Mouse (Mus musculus): ENCODE measurements at regions not wholly inside any gene's neighbourhood (a gene's known extent, or its start where the extent isn't known, plus 50 kb on each side); places are given as distances from the start of the nearest gene placed in this dataset.

DNA sequence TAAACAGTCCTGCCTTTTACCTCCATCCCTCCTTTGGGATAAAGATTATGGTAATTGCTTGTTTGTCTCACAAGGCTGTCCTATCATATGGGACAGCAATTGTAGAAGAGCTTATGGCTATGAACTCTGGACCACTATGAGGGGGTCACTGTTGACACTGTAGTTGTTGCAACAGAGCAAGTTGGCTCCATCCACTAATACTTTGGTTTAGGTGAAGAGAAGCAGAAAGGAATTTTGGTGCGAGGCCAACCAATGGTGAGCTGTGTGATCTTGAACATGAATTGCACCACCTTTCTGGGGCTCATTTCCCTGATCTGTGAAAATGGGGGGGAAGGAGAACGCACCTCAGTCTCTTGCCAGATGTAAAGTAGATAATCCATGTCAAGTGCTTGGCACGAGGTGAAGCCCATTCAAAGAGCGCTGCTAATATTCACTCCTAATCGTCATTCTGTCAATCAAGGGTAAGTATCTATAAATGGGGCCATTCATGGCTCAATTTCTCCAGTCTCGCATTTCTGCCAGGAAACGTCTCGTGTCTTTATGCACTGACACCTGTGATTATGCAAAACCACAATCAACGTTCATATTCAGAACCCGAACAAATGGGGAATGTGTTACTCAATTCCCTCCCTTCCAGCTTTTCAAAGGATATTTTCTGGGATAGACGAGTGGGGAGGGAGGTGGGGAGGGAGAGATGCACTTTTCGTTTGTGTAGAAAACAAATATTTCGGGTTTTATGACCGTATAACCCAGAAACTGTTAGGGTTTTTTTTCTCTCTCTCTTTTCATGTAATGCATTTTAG is 133.3 kb upstream of the Jun start:
- no peak for DNase-seq (ENCODE audit: low spot score)

DNA sequence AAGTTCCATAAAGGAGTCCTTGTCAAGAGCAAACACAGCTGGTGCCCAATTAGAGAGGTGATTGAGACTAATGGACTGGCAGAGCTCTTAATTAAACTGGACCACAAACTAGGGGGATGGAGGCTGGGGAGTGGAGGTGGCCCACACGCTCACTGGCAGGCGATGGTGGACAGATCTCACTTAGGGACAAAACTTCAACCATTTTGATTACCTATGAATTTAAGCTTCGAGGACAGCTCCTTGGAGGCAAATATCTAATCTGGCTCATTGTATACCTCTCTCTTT is 133.8 kb upstream of the Jun start:
- DNase-seq (ENCODE audit: low spot score): no peak

DNA sequence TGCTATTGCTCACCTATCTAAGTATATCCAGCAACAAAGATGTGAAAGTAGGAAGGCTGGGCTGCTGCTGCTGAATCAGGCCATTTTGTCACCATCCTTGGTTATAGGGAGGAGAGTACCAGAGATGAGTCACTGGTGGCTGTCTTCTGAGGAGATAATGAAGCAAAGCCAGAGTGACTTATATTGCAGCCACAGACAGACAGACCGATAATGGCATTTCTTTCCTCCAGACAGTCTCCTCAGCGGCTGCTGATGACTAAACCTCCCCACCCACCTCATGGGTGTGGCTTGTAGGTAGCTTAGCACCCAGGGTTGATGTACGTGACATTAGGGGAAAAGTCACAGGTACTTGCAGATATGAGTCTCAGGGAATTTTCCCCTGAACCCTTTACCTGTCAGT is 136.1 kb upstream of the Jun start:
- no peak for DNase-seq (ENCODE audit: low spot score)

DNA sequence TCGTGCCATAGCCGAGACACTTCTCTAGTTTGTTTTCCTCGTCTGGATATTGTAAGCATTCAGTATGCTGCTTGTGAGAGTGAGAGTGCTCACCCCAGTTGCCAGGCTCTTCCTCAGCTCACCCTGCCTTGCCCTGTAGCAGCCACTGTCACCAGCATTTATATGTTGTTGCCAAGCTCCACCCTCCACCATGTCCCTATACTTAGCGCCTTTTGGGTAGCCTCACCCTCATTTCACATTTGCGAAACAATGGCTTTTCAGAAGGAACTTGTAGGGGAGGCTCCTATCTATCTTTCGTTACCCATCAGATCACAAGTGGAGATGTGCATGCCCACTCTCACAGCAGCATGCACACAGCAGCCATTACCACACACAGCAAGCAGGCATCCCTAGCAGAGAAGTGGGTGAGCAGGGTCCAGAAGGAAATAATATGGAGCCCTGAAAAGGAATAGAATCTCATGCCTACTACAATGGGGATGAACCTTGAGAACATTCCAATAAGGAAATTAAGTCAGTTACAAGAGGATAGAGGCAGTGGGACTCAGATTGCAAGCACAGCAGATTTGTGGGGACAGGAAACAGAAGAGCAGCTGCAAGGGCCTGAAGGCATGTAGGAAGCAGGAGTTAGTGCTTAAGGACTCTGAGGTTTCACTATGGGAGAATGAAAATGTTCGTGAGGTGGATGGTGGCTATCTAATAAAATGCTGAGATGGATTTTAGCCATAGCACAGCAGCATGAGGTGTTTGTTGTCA is 139.8 kb upstream of the Jun start:
- no peak for DNase-seq (ENCODE audit: low spot score)

DNA sequence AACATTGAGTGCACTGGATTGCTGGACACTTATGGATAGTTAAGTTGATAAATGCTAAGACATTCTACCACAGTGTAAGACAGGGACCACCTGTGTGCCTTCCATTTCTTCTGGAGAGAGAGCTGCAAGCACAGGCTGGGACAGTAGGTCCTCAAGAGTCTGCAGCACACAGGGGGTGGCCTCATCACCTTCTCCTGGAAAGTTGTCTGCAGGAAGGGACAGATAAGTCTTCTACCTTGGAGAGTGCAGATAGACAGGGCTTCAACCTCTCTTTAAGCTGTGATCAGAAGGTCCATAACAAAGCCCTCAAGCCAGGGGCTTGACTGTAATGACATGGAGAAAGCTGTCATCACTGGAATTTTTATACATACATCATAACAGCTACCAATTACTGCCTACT is 140.5 kb upstream of the Jun start:
- DNase-seq (ENCODE audit: low spot score): no peak

DNA sequence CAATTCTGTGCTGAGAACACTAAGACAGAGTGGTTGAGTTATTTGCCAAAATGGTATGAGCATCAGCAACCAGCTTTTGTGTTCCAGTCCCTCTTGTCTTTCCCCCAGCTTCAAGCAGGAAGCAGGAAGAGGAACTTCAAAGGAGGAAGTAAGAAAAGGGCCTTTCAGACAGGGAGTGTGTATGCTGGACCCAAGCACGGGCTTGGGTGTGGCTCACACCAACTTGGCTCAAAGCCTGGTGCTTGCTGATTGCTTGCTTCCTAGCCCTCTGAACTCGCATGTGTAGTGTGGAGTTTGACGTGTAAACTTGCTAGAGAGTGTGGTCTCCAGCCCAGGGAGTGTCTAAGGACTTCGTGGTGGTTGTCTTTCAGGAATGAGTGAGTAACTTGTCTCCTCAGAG is 141.0 kb upstream of the Jun start:
- DNase-seq (ENCODE audit: low spot score): peak; percentile 89

DNA sequence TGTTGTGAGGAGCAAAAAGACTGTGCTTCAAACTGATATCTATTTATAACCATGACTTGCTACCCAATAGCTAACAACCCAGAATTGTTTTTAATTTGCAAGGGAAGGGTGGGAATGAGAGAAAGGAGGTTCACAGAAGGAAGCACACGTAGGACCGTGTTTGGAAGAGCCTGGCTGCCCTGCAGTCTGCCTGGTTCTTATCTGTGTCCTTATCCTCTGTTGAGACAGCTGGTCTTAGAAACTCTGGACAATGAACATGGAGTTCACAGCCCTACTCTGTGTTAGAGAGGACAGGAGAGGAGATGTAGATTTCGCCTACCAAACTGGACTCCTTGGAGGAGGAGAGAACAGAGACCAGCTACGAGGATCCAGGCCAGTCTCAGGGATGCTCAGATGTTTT is 141.5 kb upstream of the Jun start:
- no peak for DNase-seq (ENCODE audit: low spot score)

DNA sequence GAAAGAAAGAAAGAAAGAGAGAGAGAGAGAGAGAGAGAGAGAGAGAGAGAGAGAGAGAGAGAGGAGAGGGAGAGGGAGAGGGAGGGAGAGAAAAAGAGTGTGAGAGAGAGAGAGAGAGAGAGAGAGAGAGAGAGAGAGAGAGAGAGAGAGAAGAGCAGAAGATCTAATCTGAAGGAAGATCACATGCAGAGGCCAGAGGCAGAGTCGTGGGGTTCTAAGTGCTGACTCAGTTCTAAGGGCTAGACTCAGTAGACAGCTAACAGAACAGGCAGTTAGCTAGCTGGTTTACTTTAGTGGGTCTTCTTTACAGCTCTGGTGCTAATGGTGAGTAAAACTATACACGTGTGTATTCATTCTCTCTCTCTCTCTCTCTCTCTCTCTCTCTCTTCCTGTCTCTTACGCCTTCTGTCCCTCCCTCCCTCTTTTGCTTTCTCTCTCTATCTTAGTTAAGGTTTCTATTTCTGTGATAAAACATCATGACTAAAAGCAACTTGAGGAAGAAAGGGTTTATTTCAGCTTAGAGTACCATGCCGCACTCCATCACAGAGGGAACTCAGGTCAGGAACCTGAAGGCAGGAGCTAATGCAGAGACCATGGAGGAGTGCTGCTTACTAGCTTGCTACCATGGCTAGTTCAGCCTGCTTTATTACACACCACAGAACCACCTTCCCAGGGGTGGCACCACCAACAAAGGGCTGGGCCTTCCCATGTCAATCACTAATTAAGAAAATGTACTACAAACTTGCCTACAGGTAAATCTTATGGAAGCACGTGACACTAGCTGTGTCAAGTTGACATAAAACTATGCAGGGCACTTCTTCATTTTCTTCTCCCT is 142.8 kb upstream of the Jun start:
- no peak for DNase-seq (ENCODE audit: low spot score)

DNA sequence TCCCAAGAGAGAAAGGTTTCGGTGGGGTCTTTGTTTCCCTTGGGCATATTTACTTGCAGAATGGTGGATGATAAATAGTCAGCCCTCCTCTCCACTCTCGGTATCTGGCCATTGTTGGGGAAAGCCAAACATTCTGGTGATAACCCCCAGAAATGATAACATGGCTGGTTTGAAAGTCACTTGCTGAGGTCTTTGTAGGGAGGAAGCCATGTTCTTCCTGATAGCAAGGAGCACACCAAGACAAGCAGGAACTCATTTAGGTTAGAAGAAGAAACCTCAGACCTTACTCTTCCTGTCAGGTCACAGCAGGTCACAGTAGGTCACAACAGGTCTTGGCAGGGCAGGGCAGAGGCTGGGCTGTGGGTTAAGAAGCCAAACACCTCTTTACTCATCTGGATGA is 144.1 kb upstream of the Jun start:
- DNase-seq (ENCODE audit: low spot score): no peak

DNA sequence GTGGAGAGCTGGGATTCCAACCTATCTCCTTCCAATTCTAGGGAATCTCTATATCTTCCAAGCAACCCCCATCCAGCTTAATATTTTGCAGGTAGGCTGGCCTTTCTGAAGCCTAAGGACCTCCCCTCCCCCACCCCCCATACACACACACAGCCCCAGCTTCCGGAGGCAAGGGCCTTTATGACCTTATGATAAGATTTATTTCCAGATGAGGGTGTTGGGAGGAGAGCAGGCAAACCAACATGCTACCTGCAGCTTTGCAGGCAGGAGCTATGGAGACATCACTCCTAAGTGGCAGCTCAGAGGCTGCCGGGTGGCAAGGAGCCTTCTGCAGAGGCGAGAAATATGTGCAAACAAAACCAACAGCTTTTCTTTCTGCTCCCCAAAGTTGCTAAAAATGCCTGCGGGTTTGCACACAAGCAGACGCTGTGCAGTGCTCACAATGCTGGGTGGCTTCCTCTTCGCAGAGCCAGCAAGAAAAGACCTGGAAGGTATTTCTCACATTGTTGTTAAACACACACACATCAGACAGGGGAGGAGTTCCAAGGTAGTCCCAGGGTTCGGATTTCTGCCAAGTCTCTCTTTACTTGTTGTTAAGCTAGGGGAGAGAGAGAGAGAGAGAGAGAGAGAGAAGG is 145.2 kb upstream of the Jun start:
- DNase-seq (ENCODE audit: low spot score): no peak

DNA sequence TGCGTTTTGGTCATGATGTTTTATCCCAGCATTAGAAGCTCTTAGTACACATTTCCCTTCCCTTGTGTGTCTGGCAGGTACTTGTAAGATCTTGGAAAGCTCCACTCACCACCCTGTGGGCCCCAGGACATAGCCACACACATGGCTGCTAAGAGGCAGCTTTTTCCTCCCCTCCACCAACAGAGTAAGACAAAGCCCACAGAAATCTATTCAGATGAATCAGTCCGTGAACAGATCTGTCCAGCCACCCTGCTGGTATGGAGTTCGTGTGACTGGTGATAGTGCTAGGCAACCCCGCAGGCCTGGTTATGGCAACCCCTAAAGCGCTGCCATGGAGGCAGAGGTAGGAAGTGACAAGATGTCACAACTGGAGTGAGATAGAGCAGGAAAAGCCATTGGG is 147.4 kb upstream of the Jun start:
- no peak for DNase-seq (ENCODE audit: low spot score)

DNA sequence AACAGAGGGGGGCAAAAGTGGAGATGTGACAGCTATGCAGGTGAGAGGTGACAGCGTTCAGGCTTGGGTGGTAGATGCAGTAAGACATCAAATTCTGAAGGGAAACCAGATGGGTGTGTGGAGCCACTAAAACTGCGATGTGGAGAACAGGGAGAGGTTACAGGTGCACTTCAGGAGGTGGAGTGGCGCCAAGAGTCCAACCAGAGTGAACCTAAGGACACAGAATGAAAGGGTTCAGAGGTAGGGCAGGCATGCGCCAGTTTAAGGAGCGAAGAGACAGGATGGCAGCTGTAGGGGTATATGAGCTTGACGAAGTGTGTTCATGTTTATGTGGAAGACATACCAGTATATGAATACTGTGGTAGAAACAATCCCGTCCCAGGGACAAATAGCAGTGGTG is 148.1 kb upstream of the Jun start:
- DNase-seq (ENCODE audit: low spot score): no peak

DNA sequence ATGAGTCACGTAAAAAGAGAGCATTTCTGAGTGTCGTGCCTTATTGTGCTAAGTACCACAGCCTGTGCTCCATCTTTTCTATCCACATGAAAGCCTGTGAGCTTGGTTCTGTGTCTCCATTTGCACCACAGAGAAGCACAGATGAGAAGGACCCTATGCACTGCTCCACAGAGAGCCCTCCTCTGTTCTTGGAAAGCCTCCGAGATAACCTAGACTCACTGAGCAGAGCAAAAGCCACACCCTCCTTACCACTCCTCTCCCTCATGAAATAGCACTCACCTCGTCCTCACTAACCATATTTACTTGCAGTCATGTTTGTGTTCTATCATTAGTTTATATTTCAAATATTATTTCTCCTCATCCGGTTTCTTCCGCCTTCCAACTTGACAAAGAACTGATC is 150.5 kb upstream of the Jun start:
- DNase-seq (ENCODE audit: low spot score): no peak

DNA sequence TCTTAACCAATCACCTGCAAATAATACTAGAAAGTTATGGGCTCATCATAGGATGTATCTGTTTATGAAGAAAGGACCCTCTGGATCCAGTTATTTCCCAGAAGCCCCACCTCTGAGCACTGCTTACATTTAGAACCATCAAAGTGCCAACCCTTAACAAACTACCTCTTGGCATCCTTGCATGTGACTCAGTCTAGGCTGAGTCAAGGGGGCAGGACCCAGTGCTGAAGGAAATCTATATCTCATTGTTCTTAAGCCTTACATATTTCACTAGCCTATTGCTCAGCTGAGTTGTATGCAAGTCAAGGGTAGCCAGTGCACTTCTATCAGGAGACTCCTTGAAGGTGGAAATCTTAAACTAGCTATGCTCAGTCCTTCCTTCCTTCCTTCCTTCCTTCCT is 151.6 kb upstream of the Jun start:
- no peak for DNase-seq (ENCODE audit: low spot score)

DNA sequence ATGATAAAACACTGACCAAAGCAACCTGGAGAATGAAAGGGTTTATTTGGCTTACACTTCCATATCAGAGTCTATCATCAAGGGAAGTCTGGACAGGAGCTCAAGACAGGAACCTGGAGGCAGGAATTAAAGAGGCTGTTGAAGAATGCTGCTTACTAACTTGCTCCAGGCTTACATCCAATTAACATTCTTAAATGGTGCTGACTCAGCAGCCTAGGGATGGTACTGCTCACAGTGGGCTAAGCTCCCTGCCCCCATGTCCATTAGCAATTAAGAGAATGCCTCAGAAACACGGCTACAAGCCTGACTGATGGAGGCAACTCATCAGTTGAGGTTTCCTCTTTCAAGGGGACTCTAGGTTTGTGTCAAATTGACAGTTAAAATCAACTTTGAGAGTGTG is 153.3 kb upstream of the Jun start:
- DNase-seq (ENCODE audit: low spot score): no peak

DNA sequence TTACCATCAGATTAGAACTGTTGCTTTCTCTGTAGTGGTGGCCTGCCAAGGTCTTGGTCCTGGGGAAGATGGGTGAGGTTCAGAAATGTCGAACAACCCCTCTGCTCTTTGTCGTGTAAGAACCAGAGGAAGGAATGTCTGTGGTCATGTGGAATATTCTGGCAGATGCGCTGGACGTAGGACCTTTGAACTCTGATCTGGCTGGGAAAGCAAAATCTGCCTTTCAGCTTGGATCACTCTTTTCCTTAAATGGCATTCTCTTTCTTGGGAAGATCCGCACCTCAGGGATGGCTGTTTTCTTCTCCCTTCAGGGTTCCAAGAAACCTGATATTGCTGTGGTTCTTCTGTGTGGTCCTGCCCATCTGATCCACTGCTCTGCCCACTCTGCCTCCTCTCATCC is 155.8 kb upstream of the Jun start:
- no peak for DNase-seq (ENCODE audit: low spot score)

DNA sequence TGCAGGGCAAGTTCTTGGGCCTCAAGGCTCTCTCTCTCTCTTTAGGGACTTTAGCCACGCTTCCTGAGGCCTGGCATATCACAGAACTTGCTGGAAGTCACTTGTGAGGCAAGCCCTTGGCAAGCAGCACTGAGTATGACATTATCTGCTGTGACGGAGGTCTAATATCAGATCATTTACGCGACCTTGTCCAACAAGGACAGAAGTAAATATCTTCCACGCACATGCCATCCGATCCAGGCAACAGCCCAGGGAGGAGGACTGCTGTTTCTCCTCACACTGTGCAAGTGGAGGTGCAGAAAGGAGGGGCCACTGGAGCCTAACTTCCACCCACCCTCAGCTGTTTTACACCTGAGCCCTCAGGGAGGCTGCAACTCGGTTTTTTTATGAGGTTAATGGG is 156.8 kb upstream of the Jun start:
- DNase-seq (ENCODE audit: low spot score): no peak

DNA sequence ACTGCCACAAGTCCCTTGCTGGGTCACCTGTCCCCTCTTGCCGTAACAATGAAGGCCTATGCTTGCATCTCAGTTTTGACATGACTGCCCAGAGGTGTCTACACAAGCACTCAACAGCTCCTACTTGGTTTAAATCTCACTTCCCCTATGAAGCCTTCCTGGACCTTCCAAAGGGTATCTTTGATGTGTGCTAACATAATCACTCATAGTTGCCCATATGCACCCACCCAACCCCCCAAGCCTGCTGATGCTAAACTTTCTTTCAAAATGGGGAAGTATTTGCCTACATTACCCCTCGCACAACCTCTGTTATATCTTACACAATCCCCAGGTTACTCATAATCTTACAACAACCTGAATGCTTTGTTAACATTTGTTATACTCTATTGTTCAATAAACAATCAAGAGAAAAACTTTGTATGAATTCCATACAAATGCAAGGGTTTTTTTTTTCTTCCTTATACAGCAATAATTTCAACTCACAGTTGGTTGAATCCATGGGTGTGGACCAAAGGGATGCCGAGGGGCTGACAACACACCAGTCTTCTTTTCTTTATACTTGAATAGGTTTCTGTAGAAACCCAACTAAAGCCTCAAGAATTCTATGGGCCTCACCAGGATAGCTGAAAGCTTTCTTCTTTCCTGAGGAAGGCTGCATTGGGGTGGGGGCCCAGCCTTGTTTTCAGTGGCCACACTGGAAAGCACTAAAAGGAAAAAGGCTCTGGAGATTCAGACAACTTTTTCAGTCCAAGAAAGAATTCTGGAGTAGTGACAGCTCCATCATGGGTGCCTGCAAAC is 157.5 kb upstream of the Jun start:
- DNase-seq (ENCODE audit: low spot score): no peak

DNA sequence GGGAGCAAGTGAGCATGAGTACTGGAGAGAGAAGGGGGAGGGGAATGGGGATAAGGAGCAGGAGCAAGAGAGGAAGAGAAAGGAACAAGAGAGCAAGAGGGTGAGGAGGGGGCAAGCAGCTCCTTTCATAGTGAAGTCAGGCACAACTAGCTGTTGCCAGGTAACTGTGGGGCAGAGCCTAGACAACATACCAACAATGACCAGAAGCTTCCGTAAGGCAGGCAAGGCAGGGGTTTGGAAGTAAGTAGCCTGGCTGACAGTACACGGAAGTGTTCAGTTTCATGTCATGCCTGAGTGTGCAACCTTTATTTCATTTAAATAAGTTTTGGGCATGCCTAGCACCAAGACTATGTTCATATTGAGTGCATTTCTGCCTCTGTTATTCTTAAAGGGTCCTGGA is 160.5 kb upstream of the Jun start:
- DNase-seq (ENCODE audit: low spot score): no peak

DNA sequence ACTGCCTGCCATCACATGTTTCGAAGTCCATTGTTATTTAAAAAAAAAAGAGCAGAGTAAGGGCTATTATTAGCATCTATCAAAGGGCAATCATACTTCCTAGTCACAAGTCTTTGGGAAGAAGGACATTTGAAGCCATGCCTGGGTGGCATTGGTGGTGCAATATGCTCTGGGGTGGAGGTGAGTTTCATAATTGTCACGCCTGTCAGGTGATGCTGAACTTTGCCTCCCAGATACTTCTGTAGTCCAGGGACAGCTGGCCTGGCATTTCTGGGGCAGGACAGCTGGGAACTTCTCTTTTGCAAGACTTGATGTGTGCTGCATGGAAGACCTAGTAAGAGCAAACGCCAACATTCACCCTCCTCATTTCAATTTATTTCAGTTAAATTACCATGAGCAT is 161.0 kb upstream of the Jun start:
- DNase-seq (ENCODE audit: low spot score): no peak

DNA sequence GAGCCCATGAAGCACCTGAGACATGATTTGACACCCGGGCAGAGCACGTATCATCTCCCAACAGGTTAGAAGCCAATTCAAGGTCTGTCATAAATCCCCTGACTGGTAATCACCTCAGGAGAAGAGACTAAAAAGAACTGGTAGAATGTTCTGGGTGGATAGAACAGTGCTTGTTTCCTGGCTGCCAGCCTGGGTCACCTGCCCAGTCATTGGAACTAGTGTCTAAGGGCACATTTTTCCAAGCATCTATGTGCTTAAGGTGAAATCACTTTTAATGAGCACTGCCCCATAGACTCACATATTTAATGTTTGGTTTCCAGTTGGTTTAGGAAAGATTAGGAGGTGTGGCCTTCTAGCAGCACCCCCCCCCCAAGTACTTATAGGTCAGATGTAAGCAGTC is 162.0 kb upstream of the Jun start:
- no peak for DNase-seq (ENCODE audit: low spot score)

DNA sequence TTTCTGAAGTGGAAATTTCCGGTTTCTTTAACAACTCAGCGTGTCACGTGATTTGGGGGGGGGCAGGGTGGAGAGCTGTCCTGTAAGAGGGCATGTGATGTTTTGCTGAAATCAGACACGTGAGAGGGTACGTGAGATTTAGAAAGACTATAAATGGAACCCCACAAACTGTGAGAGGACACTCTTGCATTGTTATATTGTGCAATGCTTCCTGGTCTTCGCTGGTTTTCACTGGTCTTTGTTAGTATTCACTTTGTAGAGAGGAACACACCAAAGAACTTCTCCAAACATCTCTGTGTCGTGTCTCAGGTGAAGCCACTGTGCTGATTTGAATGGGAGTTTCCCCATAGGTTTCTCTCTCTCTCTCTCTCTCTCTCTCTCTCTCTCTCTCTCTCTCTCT is 163.2 kb upstream of the Jun start:
- peak; percentile 41 for DNase-seq (ENCODE audit: low spot score)
